ENCODE assay signal across 21 mouse cellular contexts in the genomic region with DNA sequence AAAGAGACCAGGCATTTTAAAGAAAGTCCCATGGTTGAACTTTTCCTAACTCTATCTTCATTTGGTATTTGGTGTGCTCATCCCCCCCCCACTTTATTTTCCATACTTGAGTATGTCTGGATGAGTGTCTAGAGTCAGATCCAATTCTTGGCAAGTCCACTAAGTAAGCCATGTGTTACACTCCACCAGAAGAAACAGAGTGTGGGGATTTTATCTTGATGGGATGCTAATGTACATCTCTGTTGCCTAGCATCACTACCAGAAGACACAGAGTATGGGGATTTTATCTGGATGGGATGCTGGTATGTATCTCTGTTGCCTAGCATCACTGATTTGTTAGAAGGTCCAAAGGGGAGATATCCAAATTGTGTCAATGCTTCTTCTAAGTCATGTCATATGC. TPM values are rescaled to one million over a fixed set of nuclear protein-coding genes. Genes with fewer than 3 reads are reported as not detected.
DNase-seq lines count a peak whose midpoint lies in the region; ATAC-seq and TF ChIP-seq lines count a peak whose summit lies in the region.
"Had no signal": no experiment of that assay in that cellular context is flagged by ENCODE, and none has a peak within 500 bp of the region (broad histone marks: within the 10 kb centered on the region; RNA-seq: fewer than 3 reads in every experiment).

No protein-coding gene starts in this region.

- no peak for TF ChIP-seq POLR2A in brain, embryonic 14.5 days (IDR thresholded peaks at IDR 0.05; ENCODE audit: borderline replicate concordance, extremely low read depth, insufficient read depth, insufficient read length, poor library complexity, severe bottlenecking)

- no peaks in the 10 kb centered on the region for H3K36me3 ChIP-seq in forebrain, embryonic 13.5 days (ENCODE audit: poor library complexity, severe bottlenecking)
- no peaks in the 10 kb centered on the region for H3K36me3 ChIP-seq in forebrain, embryonic 11.5 days (ENCODE audit: control insufficient read depth, insufficient read depth, low read length)
- H3K36me3 ChIP-seq in forebrain, embryonic 16.5 days (ENCODE audit: control insufficient read depth, insufficient read depth), result no peaks in the 10 kb centered on the region
- H3K36me3 ChIP-seq in forebrain, embryonic 12.5 days (replicated peaks), result no peaks in the 10 kb centered on the region
- H3K36me3 ChIP-seq: embryonic facial prominence, embryonic 10.5 days; embryonic facial prominence, embryonic 12.5 days; G1E had no signal

- ATAC-seq in forebrain, embryonic 13.5 days, result peak; percentile 46; the same call in 1 of the 2 replicates
- ATAC-seq in forebrain, embryonic 11.5 days (replicated peaks; ENCODE audit: low FRiP score), result no peak
- peak; percentile 55 for ATAC-seq in forebrain, embryonic 16.5 days
- no peak for ATAC-seq in forebrain, embryonic 12.5 days (ENCODE audit: low FRiP score)
- ATAC-seq: activated CD4-positive, CD25-positive, alpha-beta regulatory T cell, adult 4 months; CD4-positive, CD25-positive, alpha-beta regulatory T cell, adult 4 months; Patski had no signal

- H3K9ac ChIP-seq in forebrain, embryonic 13.5 days, result no peak overlapping the region
- no peak overlapping the region for H3K9ac ChIP-seq in forebrain, embryonic 11.5 days (ENCODE audit: low read length)
- no peak overlapping the region for H3K9ac ChIP-seq in forebrain, embryonic 16.5 days (replicated peaks; ENCODE audit: low read depth, low read length)
- H3K9ac ChIP-seq in forebrain, embryonic 12.5 days, result no peak overlapping the region
- H3K9ac ChIP-seq: embryonic facial prominence, embryonic 12.5 days had no signal

- no peak overlapping the region for H3K4me2 ChIP-seq in forebrain, embryonic 13.5 days
- H3K4me2 ChIP-seq in forebrain, embryonic 11.5 days (ENCODE audit: low read depth, low read length, severe bottlenecking), result no peak overlapping the region
- no peak overlapping the region for H3K4me2 ChIP-seq in forebrain, embryonic 16.5 days (ENCODE audit: low read length)
- no peak overlapping the region for H3K4me2 ChIP-seq in forebrain, embryonic 12.5 days
- H3K4me2 ChIP-seq: embryonic facial prominence, embryonic 12.5 days had no signal

- no peak for TF ChIP-seq CTCF in brain, embryonic 14.5 days (IDR thresholded peaks at IDR 0.05; ENCODE audit: borderline replicate concordance, extremely low read depth, insufficient read depth, insufficient read length)

- H3K9me3 ChIP-seq in forebrain, embryonic 13.5 days (replicated peaks), result no peaks in the 10 kb centered on the region
- no peaks in the 10 kb centered on the region for H3K9me3 ChIP-seq in forebrain, embryonic 11.5 days (ENCODE audit: control insufficient read depth, low read length)
- no peaks in the 10 kb centered on the region for H3K9me3 ChIP-seq in forebrain, embryonic 16.5 days (ENCODE audit: control insufficient read depth, low read length)
- H3K9me3 ChIP-seq in forebrain, embryonic 12.5 days, result no peaks in the 10 kb centered on the region
- H3K9me3 ChIP-seq: embryonic facial prominence, embryonic 10.5 days; embryonic facial prominence, embryonic 12.5 days; G1E had no signal

- H3K27me3 ChIP-seq in forebrain, embryonic 13.5 days, result no peaks in the 10 kb centered on the region
- H3K27me3 ChIP-seq in forebrain, embryonic 11.5 days (ENCODE audit: control insufficient read depth, insufficient read depth, low read length), result no peaks in the 10 kb centered on the region
- no peaks in the 10 kb centered on the region for H3K27me3 ChIP-seq in forebrain, embryonic 16.5 days (replicated peaks; ENCODE audit: control insufficient read depth, insufficient read depth, low read length)
- no peaks in the 10 kb centered on the region for H3K27me3 ChIP-seq in forebrain, embryonic 12.5 days
- H3K27me3 ChIP-seq: CH12.LX; embryonic facial prominence, embryonic 12.5 days; Patski had no signal

- no peaks in the 10 kb centered on the region for H3K4me1 ChIP-seq in forebrain, embryonic 13.5 days
- H3K4me1 ChIP-seq in forebrain, embryonic 11.5 days (replicated peaks; ENCODE audit: control insufficient read depth, insufficient read depth, low read length), result no peaks in the 10 kb centered on the region
- H3K4me1 ChIP-seq in forebrain, embryonic 16.5 days (replicated peaks; ENCODE audit: control insufficient read depth, insufficient read depth, low read length), result peaks cover 8% of the 10 kb centered on the region; the same call in 1 of the 2 replicates
- H3K4me1 ChIP-seq in forebrain, embryonic 12.5 days, result no peaks in the 10 kb centered on the region
- H3K4me1 ChIP-seq: embryonic facial prominence, embryonic 10.5 days; embryonic facial prominence, embryonic 12.5 days had no signal

- no peak overlapping the region for H3K4me3 ChIP-seq in forebrain, embryonic 13.5 days
- no peak overlapping the region for H3K4me3 ChIP-seq in forebrain, embryonic 11.5 days (ENCODE audit: low read depth, low read length)
- no peak overlapping the region for H3K4me3 ChIP-seq in forebrain, embryonic 16.5 days (replicated peaks; ENCODE audit: low read length)
- H3K4me3 ChIP-seq in forebrain, embryonic 12.5 days (replicated peaks), result no peak overlapping the region
- H3K4me3 ChIP-seq: embryonic facial prominence, embryonic 10.5 days; embryonic facial prominence, embryonic 12.5 days had no signal

- no peak overlapping the region for H3K27ac ChIP-seq in forebrain, embryonic 13.5 days
- no peak overlapping the region for H3K27ac ChIP-seq in forebrain, embryonic 11.5 days (ENCODE audit: low read depth, low read length)
- no peak overlapping the region for H3K27ac ChIP-seq in forebrain, embryonic 16.5 days (ENCODE audit: low read length)
- no peak overlapping the region for H3K27ac ChIP-seq in forebrain, embryonic 12.5 days
- H3K27ac ChIP-seq: embryonic facial prominence, embryonic 10.5 days; embryonic facial prominence, embryonic 12.5 days had no signal

- DNase-seq in forebrain, embryonic 11.5 days (ENCODE audit: low spot score), result no peak
- peak; percentile 31 for DNase-seq in brain, embryonic 14.5 days (ENCODE audit: low read depth)
- DNase-seq: adrenal gland, adult 8-10 months; adrenal gland, postnatal 14 days; adrenal gland, postnatal 36 days; B cell, adult 2 months; cerebellum, adult 11 months; cerebellum, adult 18-20 months; cerebellum, adult 8-10 months; cerebellum, adult 9-11 months; cerebellum, postnatal 25 days had no signal

RNA-seq across cellular contexts. Expression of gene Cadps, which starts 24.0 kb away (rescaled TPM):
- 17.0 and 24.0 TPM in 2 replicates for polyA plus RNA-seq in forebrain, embryonic 13.5 days (2015; fragmentation: Nextera tagmentation; extraction: Ambion mirVana)
- 12.1 TPM in 2 replicates for polyA plus RNA-seq in forebrain, embryonic 11.5 days (2014; fragmentation: Nextera tagmentation; extraction: Ambion mirVana)
- polyA plus RNA-seq in forebrain, embryonic 16.5 days (2015; fragmentation: Nextera tagmentation; extraction: Ambion mirVana), result 28.7 and 30.3 TPM in 2 replicates
- polyA plus RNA-seq in forebrain, embryonic 12.5 days (2016; fragmentation: Nextera tagmentation; extraction: Ambion mirVana), result 15.1 and 15.9 TPM in 2 replicates
- polyA plus RNA-seq in brain, embryonic 14.5 days (2012; rRNA removed), result 121 and 146 TPM in 2 replicates
- polyA plus RNA-seq: G1E, Patski had no signal

Comparison
In these comparisons a context has a peak if more than half of its experiments do, and no peak if none do; other contexts are left out.
1. ATAC-seq: peak in forebrain, embryonic 13.5 days (single experiment) and forebrain, embryonic 16.5 days (single experiment); none in forebrain, embryonic 11.5 days (single experiment) and forebrain, embryonic 12.5 days (single experiment).